Mouse (Mus musculus): ENCODE measurements around the gene Socs4. TPM values are rescaled to one million over a fixed set of nuclear protein-coding genes. Genes with fewer than 3 reads are reported as not detected.

Socs4 gene
- polyA plus RNA-seq (2015; fragmentation: Nextera tagmentation; extraction: Ambion mirVana): 3.0 and 3.4 TPM in 2 replicates

DNA sequence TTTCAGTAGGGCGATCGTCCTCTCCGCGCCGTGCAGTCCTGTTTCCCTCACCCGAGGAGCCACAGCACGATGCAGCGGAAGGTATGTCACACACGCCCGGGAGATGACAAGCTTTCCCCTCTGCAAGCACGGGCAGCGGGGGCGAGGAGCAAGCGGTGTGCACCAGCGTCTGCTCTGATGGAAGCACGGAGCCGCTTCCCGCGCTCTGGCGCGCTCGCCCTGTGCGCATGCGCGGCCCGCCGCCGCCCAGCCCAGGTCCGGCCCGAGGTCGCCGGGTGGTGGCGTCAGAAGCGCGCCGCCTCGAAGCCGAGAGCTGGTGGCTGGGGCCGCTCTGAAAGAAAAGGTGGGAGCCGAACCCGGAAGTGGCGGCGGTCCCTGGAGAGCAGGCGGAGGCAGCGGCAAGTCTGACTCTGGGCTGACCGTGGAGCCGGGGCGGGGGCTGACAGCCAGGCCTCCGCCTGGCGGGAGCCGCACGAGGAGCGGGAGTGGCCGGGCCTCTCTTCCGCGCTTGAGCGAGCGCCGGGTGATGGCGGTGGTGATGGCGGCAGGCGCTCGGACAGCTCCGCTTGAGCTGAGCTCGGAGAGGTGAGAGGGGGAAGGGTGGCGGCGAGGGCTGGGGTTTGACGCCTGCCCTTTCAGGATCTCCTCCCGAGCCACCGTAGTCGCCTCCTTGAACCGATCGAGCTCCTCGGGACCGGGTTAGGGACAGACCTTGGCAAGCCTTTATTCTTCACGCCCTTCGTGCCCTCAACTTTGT, at the start of gene Socs4, which contains the start of gene Wdhd1:
Gene Socs4, plus strand, starts transcription at position 295 of the 757 bp plus-strand sequence.
Gene Wdhd1, minus strand, starts transcription at position 221 of the 757 bp plus-strand sequence.
- peak within 1 kb of the TSS; percentile 94 for H3K27ac ChIP-seq (replicated peaks)
- WGBS: under 1% methylated on average over 77 of the region's 77 CpGs
- H3K9ac ChIP-seq: peak within 1 kb of the TSS; percentile 88
- no peaks in the 10 kb centered on the region for H3K27me3 ChIP-seq
- H3K4me2 ChIP-seq (replicated peaks): peak within 1 kb of the TSS; percentile 78
- peak; percentile 97 for ATAC-seq (ENCODE audit: insufficient number of reproducible peaks, low FRiP score, low TSS enrichment, low read depth)
- H3K4me3 ChIP-seq (replicated peaks): peak within 1 kb of the TSS; percentile 90
- peaks cover 9% of the 10 kb centered on the region for H3K4me1 ChIP-seq
- no peaks in the 10 kb centered on the region for H3K9me3 ChIP-seq (replicated peaks)
- H3K36me3 ChIP-seq: 0 out of 2 replicates have a peak, but pooled peaks cover 2% of the 10 kb centered on the region

DNA sequence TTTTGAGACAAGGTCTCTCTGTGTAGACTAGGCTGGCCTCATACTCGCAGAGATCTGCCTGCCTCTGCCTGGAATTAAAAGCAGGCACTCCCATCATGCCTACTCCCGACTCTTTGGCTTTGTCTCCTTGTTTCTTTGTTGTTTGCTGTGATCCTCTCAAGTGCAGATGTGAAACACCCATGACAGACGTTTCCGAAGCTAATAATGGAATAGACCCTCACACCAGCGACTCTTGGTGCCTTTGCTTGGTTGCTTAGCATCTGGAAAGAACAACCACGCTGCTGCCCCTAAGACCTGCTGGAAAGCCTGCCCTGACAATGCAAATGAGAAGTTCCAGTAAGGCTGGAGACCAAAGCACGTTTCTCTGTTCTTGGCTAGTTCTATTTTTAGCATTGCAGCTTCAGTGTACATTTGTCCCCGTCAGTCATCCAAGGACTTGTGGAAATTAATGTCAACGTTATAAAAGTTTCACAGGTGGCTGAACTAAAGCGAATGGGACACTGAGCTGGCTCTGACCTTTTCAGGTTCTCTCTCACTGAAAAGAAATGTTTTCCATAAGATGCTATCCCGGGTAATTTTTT, 46.8 kb upstream of the Socs4 start:
- H3K9ac ChIP-seq: no peak overlapping the region
- H3K27me3 ChIP-seq: no peaks in the 10 kb centered on the region
- no peak overlapping the region for H3K27ac ChIP-seq (replicated peaks)
- WGBS: 72% methylated on average over 11 of the region's 11 CpGs
- H3K9me3 ChIP-seq (replicated peaks): no peaks in the 10 kb centered on the region
- no peak for ATAC-seq (ENCODE audit: insufficient number of reproducible peaks, low FRiP score, low TSS enrichment, low read depth)
- H3K36me3 ChIP-seq: no peaks in the 10 kb centered on the region
- H3K4me1 ChIP-seq: no peaks in the 10 kb centered on the region
- H3K4me2 ChIP-seq (replicated peaks): no peak overlapping the region
- H3K4me3 ChIP-seq (replicated peaks): no peak overlapping the region

DNA sequence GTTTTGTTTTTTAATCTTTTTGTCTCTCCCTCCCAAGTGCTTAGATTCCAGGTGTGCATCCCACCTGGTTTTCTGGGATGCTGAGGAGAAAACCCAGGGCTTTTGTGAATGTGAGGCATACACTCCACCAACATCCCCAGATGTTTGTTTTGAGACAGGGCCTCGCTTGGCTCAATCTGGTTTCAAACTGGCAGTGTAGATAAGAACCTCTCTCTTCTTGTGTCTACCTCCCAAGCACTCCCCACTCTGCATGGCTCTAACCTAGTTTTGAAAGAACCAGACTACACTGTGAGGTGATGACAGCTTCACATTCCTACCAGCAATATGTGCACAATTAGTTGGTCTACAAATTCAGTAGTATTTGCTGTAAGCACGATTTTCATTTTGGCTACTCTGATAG, 43.1 kb upstream of the Socs4 start:
- WGBS: 58% methylated on average over 2 of the region's 2 CpGs
- no peaks in the 10 kb centered on the region for H3K9me3 ChIP-seq (replicated peaks)
- no peak overlapping the region for H3K4me2 ChIP-seq (replicated peaks)
- H3K27me3 ChIP-seq: no peaks in the 10 kb centered on the region
- ATAC-seq (ENCODE audit: insufficient number of reproducible peaks, low FRiP score, low TSS enrichment, low read depth): no peak
- H3K4me3 ChIP-seq (replicated peaks): no peak overlapping the region
- H3K4me1 ChIP-seq: no peaks in the 10 kb centered on the region
- H3K27ac ChIP-seq (replicated peaks): no peak overlapping the region
- no peaks in the 10 kb centered on the region for H3K36me3 ChIP-seq
- H3K9ac ChIP-seq: no peak overlapping the region

DNA sequence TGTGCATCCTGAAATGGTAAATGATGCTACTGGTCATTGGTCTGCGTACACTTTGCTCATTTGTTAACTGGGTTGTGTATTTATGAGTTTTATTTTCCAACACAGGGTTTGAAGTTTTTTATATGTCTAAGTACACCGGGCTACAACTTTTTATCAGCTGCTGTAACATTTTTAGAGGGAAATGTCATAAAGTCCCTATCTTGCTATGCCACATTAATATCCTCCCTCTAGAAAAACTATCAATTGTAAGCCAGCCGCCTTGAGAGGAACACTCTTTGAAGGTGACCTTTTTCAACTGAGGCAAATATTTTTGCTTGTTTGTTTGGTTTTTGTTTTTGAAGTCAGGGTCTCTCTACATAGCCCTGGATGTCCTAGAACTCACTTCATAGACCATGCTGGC, 42.7 kb upstream of the Socs4 start:
- H3K4me2 ChIP-seq (replicated peaks): no peak overlapping the region
- ATAC-seq (ENCODE audit: insufficient number of reproducible peaks, low FRiP score, low TSS enrichment, low read depth): no peak
- 91% methylated on average over 3 of the region's 3 CpGs for WGBS
- H3K9me3 ChIP-seq (replicated peaks): no peaks in the 10 kb centered on the region
- no peaks in the 10 kb centered on the region for H3K27me3 ChIP-seq
- H3K27ac ChIP-seq (replicated peaks): no peak overlapping the region
- no peak overlapping the region for H3K9ac ChIP-seq
- no peaks in the 10 kb centered on the region for H3K36me3 ChIP-seq
- H3K4me1 ChIP-seq: no peaks in the 10 kb centered on the region
- no peak overlapping the region for H3K4me3 ChIP-seq (replicated peaks)

DNA sequence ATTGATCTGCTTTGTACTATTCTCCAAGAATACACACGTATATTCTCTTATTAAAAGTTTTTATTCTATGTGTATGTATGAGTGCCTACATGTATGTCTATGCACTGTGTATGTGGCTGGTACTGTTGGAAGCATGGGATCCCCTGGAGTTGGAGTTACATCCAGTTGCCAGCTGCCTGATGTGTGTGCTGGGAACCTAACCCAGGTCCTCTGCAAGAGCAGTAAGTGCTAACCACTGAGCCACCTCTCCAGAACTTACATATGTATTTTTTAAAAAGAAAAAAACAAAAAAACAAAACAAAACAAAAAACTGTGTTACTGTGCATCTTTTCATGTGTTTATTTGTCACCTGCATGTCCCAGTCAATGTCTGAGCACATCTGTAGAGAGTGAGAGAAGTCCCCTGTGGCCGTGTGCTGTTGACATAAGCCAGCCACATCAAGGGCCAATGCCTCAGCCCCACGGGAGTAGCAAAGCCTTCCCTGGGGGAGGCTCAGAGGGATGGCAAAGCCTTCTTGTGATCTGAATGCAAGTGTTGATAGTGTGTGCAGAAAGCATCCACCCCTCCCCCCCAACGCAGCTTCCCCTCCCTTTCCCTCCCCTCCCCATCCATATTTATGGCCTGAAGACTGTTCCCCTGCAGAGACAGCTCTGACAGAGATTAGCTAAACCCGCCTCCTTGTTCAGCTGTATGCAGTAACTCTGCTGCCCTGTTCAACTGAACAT, 42.0 kb upstream of the Socs4 start:
- Histone ChIP-seq H3K36me3 (no peaks in the 10 kb centered on the region), H3K27me3 (no peaks in the 10 kb centered on the region), H3K9me3 (replicated peaks) (no peaks in the 10 kb centered on the region), H3K27ac (replicated peaks) (no peak overlapping the region), H3K4me3 (replicated peaks) (no peak overlapping the region), H3K9ac (no peak overlapping the region), H3K4me2 (replicated peaks) (no peak overlapping the region), H3K4me1 (no peaks in the 10 kb centered on the region)
- no peak for ATAC-seq (ENCODE audit: insufficient number of reproducible peaks, low FRiP score, low TSS enrichment, low read depth)
- WGBS: 68% methylated on average over 5 of the region's 5 CpGs

DNA sequence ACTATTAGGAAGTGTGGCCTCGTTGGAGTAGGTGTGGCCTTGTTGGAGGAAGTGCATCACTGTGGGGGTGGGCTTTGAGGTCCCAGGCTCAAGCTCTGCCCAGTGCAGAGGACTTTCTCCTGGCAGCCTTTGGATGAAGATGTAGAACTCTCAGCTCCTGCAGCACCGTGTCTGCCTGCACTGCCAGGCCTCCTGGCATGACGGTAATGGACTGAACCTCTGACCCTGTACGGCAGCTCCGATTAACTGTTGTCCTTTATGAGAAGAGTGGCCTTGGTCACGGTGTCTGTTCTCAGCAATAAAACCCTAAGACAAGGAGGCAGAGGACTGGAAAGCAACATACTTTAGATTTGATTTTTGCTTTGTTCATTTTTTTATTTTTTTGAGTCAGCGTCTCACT, 40.2 kb upstream of the Socs4 start:
- no peak overlapping the region for H3K4me2 ChIP-seq (replicated peaks)
- no peak for ATAC-seq (ENCODE audit: insufficient number of reproducible peaks, low FRiP score, low TSS enrichment, low read depth)
- H3K9ac ChIP-seq: no peak overlapping the region
- no peak overlapping the region for H3K4me3 ChIP-seq (replicated peaks)
- peaks cover 5% of the 10 kb centered on the region; the same call in 1 of the 2 replicates for H3K36me3 ChIP-seq
- no peak overlapping the region for H3K27ac ChIP-seq (replicated peaks)
- no peaks in the 10 kb centered on the region for H3K9me3 ChIP-seq (replicated peaks)
- no peaks in the 10 kb centered on the region for H3K4me1 ChIP-seq
- no peaks in the 10 kb centered on the region for H3K27me3 ChIP-seq
- 91% methylated on average over 7 of the region's 7 CpGs for WGBS

DNA sequence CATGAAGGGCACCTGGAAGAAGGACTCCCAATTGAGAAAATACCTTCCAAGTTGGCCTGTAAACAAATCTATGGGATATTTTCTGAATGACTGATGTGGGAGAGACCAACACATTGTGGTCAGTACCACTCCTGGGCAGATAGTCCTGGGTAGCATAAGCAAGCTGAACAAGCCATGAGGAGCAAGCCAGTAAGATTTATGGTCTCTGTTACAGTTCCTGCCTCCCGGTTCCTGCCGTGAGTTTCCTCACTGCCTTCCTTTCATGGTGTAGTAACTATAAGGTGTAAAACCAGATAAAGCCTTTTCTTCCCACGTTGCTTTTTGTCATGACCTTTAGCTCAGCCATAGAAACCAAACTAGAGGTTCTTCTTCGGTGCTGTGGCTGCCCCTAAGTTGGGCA, 39.4 kb upstream of the Socs4 start:
- WGBS: 86% methylated on average over 4 of the region's 4 CpGs
- Histone ChIP-seq H3K27me3 (no peaks in the 10 kb centered on the region), H3K4me1 (no peaks in the 10 kb centered on the region), H3K4me2 (replicated peaks) (no peak overlapping the region), H3K4me3 (replicated peaks) (no peak overlapping the region), H3K9ac (no peak overlapping the region), H3K9me3 (replicated peaks) (no peaks in the 10 kb centered on the region), H3K36me3 (peaks cover 9% of the 10 kb centered on the region), H3K27ac (replicated peaks) (no peak overlapping the region)
- no peak for ATAC-seq (ENCODE audit: insufficient number of reproducible peaks, low FRiP score, low TSS enrichment, low read depth)

DNA sequence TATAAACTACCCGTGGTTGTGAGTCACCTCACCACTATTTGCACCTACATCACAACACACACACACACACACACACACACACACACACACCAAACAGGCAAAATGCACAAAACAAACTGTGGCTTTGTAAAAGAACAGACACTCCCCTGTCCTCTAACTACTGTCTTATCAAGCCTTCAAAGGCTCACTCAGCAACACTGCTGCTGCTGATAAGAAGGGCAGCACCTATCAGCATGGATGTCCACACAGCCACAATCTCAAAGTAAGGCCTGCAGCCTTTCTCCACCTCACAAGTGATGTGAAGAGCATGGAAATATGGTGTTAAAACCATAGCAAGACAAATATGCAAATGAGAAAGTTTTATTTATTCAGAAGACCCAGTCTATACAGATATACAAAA, 36.1 kb upstream of the Socs4 start:
- Histone ChIP-seq H3K36me3 (peaks cover 25% of the 10 kb centered on the region), H3K4me3 (replicated peaks) (no peak overlapping the region), H3K27ac (replicated peaks) (no peak overlapping the region), H3K4me2 (replicated peaks) (no peak overlapping the region), H3K4me1 (no peaks in the 10 kb centered on the region), H3K9me3 (replicated peaks) (no peaks in the 10 kb centered on the region), H3K9ac (no peak overlapping the region), H3K27me3 (no peaks in the 10 kb centered on the region)
- no peak for ATAC-seq (ENCODE audit: insufficient number of reproducible peaks, low FRiP score, low TSS enrichment, low read depth)
- WGBS: 81% methylated on average over 1 of the region's 1 CpGs

DNA sequence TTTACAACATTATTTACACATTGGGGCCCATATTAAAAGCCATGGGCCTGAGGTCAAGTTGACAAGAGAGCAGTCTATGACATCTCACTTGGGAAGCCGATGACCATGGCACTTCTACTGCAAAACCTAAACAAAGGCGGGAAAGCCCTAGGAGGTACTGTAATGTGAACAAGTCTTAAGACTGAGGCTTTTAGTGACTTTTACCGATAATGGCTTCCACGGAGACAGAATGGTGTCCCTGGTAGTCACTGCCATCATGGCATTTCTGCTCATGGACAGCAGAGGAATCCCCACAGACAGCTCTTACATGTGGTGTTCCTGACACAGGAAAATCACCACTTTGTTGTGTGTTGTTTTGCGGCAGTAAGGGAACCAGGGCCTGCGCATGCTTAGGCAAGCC, 35.7 kb upstream of the Socs4 start:
- H3K27me3 ChIP-seq: no peaks in the 10 kb centered on the region
- no peak overlapping the region for H3K9ac ChIP-seq
- no peak overlapping the region for H3K4me3 ChIP-seq (replicated peaks)
- ATAC-seq (ENCODE audit: insufficient number of reproducible peaks, low FRiP score, low TSS enrichment, low read depth): no peak
- no peak overlapping the region for H3K27ac ChIP-seq (replicated peaks)
- H3K4me2 ChIP-seq (replicated peaks): no peak overlapping the region
- WGBS: 92% methylated on average over 6 of the region's 6 CpGs
- no peaks in the 10 kb centered on the region for H3K9me3 ChIP-seq (replicated peaks)
- H3K36me3 ChIP-seq: peaks cover 29% of the 10 kb centered on the region
- no peaks in the 10 kb centered on the region for H3K4me1 ChIP-seq

DNA sequence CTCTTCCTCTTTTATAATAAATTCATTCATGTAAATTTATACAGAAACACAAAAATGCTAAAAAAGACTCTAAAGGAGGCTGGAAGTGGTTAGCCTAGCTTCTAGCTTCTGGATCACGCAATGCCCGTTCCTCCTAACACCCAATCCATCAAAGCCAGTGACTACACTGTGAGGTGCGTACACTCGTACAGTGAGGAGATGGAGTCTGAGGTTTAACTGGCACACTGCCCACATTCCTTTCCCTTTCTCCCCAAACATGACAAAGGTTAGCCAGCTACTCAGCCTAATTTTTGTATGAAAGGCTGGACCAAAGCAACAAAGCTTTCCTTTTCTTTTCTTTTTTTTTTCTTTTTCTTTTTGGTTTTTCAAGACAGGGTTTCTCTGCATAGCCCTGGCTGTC, 34.0 kb upstream of the Socs4 start:
- no peak overlapping the region for H3K27ac ChIP-seq (replicated peaks)
- no peak overlapping the region for H3K9ac ChIP-seq
- WGBS: 48% methylated on average over 4 of the region's 4 CpGs
- no peaks in the 10 kb centered on the region for H3K27me3 ChIP-seq
- no peak for ATAC-seq (ENCODE audit: insufficient number of reproducible peaks, low FRiP score, low TSS enrichment, low read depth)
- no peak overlapping the region for H3K4me2 ChIP-seq (replicated peaks)
- peaks cover 46% of the 10 kb centered on the region for H3K36me3 ChIP-seq
- H3K4me1 ChIP-seq: no peaks in the 10 kb centered on the region
- H3K4me3 ChIP-seq (replicated peaks): no peak overlapping the region
- H3K9me3 ChIP-seq (replicated peaks): no peaks in the 10 kb centered on the region

DNA sequence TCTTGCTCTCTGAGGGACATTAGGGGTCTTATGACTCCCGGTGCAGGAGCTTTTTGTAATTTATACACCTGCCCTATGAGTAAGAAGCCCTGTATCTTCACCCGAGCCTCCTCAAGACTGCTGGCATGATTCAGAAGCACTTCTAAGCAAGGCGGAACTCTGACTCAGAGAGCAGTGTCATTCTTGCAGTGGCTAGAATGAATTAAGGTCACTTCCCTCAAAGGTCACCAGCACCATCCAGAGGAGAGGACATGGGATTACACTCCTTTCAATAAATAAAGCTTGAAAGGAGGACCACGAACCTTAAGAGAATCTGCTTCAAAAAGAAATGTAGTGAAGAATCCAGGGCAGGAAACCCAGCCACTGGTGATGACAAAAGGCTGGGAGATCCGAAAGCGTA, 26.9 kb upstream of the Socs4 start:
- no peak overlapping the region for H3K4me3 ChIP-seq (replicated peaks)

More for the DNA sequence above, 26.9 kb upstream of the Socs4 start:
- Histone ChIP-seq H3K4me1 (no peaks in the 10 kb centered on the region), H3K36me3 (peaks cover 55% of the 10 kb centered on the region), H3K27me3 (no peaks in the 10 kb centered on the region), H3K9ac (no peak overlapping the region), H3K9me3 (replicated peaks) (no peaks in the 10 kb centered on the region), H3K4me2 (replicated peaks) (no peak overlapping the region), H3K27ac (replicated peaks) (no peak overlapping the region)
- ATAC-seq (ENCODE audit: insufficient number of reproducible peaks, low FRiP score, low TSS enrichment, low read depth): no peak
- WGBS: 85% methylated on average over 6 of the region's 6 CpGs

All from embryonic facial prominence, embryonic 15.5 days (tissue).